Mouse (Mus musculus): ENCODE measurements at regions not wholly inside any gene's neighbourhood (a gene's known extent, or its start where the extent isn't known, plus 50 kb on each side); places are given as distances from the start of the nearest gene placed in this dataset.

- intact Hi-C loops (cut with DNase I) = no loop called here
Observed at GRCm38 (mm10) chr17:45294256-45294865, 139.2 kb downstream of the Cdc5l start.

GRCm38 (mm10) chr17:45292883-45293282, 140.7 kb downstream of the Cdc5l start:
- no peak for DNase-seq (ENCODE audit: low spot score in 2 of 2)
- intact Hi-C loops (cut with DNase I) = no loop called here

More at GRCm38 (mm10) chr17:45294256-45294865, 139.2 kb downstream of the Cdc5l start:
- no peak for DNase-seq (ENCODE audit: low spot score in 2 of 2)

- intact Hi-C loops (cut with DNase I) = no loop called here
- no peak for DNase-seq (ENCODE audit: low spot score in 2 of 2)
Observed at GRCm38 (mm10) chr17:45291052-45291451, 142.5 kb downstream of the Cdc5l start.

GRCm38 (mm10) chr17:45285621-45286189, 147.8 kb downstream of the Cdc5l start:
- no peak for DNase-seq (ENCODE audit: low spot score in 2 of 2)
- intact Hi-C loops (cut with DNase I) = no loop called here

- intact Hi-C loops (cut with DNase I) = no loop called here
- DNase-seq (ENCODE audit: low spot score in 2 of 2) = no peak
Observed at GRCm38 (mm10) chr17:45281554-45281953, 152.0 kb downstream of the Cdc5l start.

- intact Hi-C loops (cut with DNase I) = no loop called here
- no peak for DNase-seq (ENCODE audit: low spot score in 2 of 2)
Observed at GRCm38 (mm10) chr17:45279811-45280205, 153.7 kb downstream of the Cdc5l start.

- intact Hi-C loops (cut with DNase I) = no loop called here
- no peak for DNase-seq (ENCODE audit: low spot score in 2 of 2)
Observed at GRCm38 (mm10) chr17:45279075-45279810, 154.3 kb downstream of the Cdc5l start.

- no peak for DNase-seq (ENCODE audit: low spot score in 2 of 2)
- intact Hi-C loops (cut with DNase I) = no loop called here
Observed at GRCm38 (mm10) chr17:45277516-45277915, 156.0 kb downstream of the Cdc5l start.

- intact Hi-C loops (cut with DNase I) = no loop called here
- no peak for DNase-seq (ENCODE audit: low spot score in 2 of 2)
Observed at GRCm38 (mm10) chr17:45276686-45277405, 156.7 kb downstream of the Cdc5l start.

GRCm38 (mm10) chr17:45274894-45275293, 158.6 kb downstream of the Cdc5l start:
- intact Hi-C loops (cut with DNase I) = no loop called here
- DNase-seq (ENCODE audit: low spot score in 2 of 2) = no peak

- DNase-seq (ENCODE audit: low spot score in 2 of 2) = no peak
- intact Hi-C loops (cut with DNase I) = no loop called here
Observed at GRCm38 (mm10) chr17:45266776-45267175, 166.8 kb downstream of the Cdc5l start.

- intact Hi-C loops (cut with DNase I) = no loop called here
- no peak for DNase-seq (ENCODE audit: low spot score in 2 of 2)
Observed at GRCm38 (mm10) chr17:45265587-45265986, 167.9 kb downstream of the Cdc5l start.

GRCm38 (mm10) chr17:45264434-45264833, 169.1 kb downstream of the Cdc5l start:
- no peak for DNase-seq (ENCODE audit: low spot score in 2 of 2)
- intact Hi-C loops (cut with DNase I) = no loop called here

GRCm38 (mm10) chr17:45260421-45260820, 173.1 kb downstream of the Cdc5l start:
- DNase-seq (ENCODE audit: low spot score in 2 of 2) = no peak
- intact Hi-C loops (cut with DNase I) = no loop called here

- intact Hi-C loops (cut with DNase I) = loop anchor here (10.0 kb wide), 1 partner anchor 523 kb away; no protein-coding TSS in a partner anchor
Observed at GRCm38 (mm10) chr17:45258007-45258406, 175.5 kb downstream of the Cdc5l start.

GRCm38 (mm10) chr17:45252593-45253230, 180.8 kb downstream of the Cdc5l start:
- intact Hi-C loops (cut with DNase I) = loop anchor here (5.0 to 10.0 kb wide), 4 partner anchors 120 to 995 kb away; no protein-coding TSS in a partner anchor
- DNase-seq (ENCODE audit: low spot score in 2 of 2) = no peak

More at GRCm38 (mm10) chr17:45258007-45258406, 175.5 kb downstream of the Cdc5l start:
- no peak for DNase-seq (ENCODE audit: low spot score in 2 of 2)

GRCm38 (mm10) chr17:45251034-45251730, 182.4 kb downstream of the Cdc5l start:
- intact Hi-C loops (cut with DNase I) = loop anchor here (5.0 to 10.0 kb wide), 4 partner anchors 121 to 994 kb away; no protein-coding TSS in a partner anchor
- DNase-seq (ENCODE audit: low spot score in 2 of 2) = peak; percentile 82

GRCm38 (mm10) chr17:45250450-45250849, 183.1 kb downstream of the Cdc5l start:
- intact Hi-C loops (cut with DNase I) = loop anchor here (5.0 to 10.0 kb wide), 4 partner anchors 122 to 993 kb away; no protein-coding TSS in a partner anchor
- DNase-seq (ENCODE audit: low spot score in 2 of 2) = no peak
